Mouse (Mus musculus) forebrain, embryonic 10.5 days (tissue): Measurements from ENCODE around the gene Itga1. TPM values are rescaled to one million over a fixed set of nuclear protein-coding genes. Genes with fewer than 3 reads are reported as not detected.

Experiments used
- DNase-seq: peaks from one replicate; pipeline ENCODE4 v3.0.0-alpha.2; 2017; ENCODE audit warnings: low spot score; ENCODE audit errors: extremely low spot score
- H3K27ac ChIP-seq: fragments of 300-500 bp; sonication (generic); 2 replicates; pipeline ENCODE4 v1.5.1; 2016; ENCODE audit warnings: mild to moderate bottlenecking
- H3K27me3 ChIP-seq: fragments of 300-500 bp; sonication (generic); 2 replicates; pipeline ENCODE4 v1.6.1; 2016; ENCODE audit warnings: mild to moderate bottlenecking; ENCODE audit not compliant: poor library complexity, severe bottlenecking
- H3K36me3 ChIP-seq: fragments of 300-500 bp; sonication (generic); replicated peaks from 2 replicates; pipeline ENCODE4 v1.6.1; 2016; ENCODE audit warnings: mild to moderate bottlenecking, moderate library complexity
- H3K4me1 ChIP-seq: fragments of 300-500 bp; sonication (generic); 2 replicates; pipeline ENCODE4 v1.6.1; 2016
- H3K4me3 ChIP-seq: fragments of 300-500 bp; sonication (generic); 2 replicates; pipeline ENCODE4 v1.5.1; 2016; ENCODE audit warnings: mild to moderate bottlenecking, moderate library complexity
- H3K9me3 ChIP-seq: fragments of 300-500 bp; sonication (generic); 2 replicates; pipeline ENCODE4 v1.6.1; 2016; ENCODE audit warnings: mild to moderate bottlenecking, moderate library complexity
- WGBS: fragments of 180-500 bp; shearing (Covaris S2); methylation state at CpG from one replicate; pipeline ENCODE4 v1.1.7; 2016; 5-methylcytosine and 5-hydroxymethylcytosine counted together
- polyA plus RNA-seq: library from polyadenylated mRNA; unstranded; fragments of >200 nt; fragmentation: Nextera tagmentation; extraction: Ambion mirVana; gene quantifications from 2 replicates; pipeline ENCODE4 v1.2.1, GENCODE M21; 2016

Itga1 gene
- polyA plus RNA-seq, 1 experiment from 2014 or later, result 3.8 TPM

DNA sequence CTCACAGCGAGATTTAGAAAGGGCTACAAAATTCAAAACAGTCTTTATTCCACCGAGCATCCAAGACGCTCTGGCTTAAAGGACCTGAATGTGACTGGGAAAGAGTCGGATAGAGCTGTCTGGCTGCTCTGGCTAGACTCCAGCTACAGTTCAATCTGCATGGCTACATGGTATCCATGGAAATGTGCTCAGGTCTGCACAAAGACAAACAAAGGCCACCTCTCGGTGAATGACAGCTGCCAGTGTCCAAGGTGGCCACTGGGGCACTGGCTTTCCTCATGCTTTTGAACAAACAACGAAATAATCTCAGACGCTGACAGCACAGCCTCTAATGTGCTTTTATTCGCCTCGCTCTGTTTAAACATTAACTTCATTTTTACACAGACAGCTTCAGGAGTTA, 178.4 kb downstream of the Itga1 start:
- H3K9me3 ChIP-seq, result peaks cover 3% of the 10 kb centered on the region
- H3K36me3 ChIP-seq, result no peaks in the 10 kb centered on the region
- H3K27me3 ChIP-seq, result no peaks in the 10 kb centered on the region; the same call in 1 of the 2 replicates
- H3K4me1 ChIP-seq, result peaks cover 22% of the 10 kb centered on the region
- peak; percentile 71 for DNase-seq
- 26% methylated on average over 9 of the region's 9 CpGs for WGBS
- H3K27ac ChIP-seq, result peak overlapping the region; percentile 81
- H3K4me3 ChIP-seq, result peak overlapping the region; percentile 14; the same call in 1 of the 2 replicates

DNA sequence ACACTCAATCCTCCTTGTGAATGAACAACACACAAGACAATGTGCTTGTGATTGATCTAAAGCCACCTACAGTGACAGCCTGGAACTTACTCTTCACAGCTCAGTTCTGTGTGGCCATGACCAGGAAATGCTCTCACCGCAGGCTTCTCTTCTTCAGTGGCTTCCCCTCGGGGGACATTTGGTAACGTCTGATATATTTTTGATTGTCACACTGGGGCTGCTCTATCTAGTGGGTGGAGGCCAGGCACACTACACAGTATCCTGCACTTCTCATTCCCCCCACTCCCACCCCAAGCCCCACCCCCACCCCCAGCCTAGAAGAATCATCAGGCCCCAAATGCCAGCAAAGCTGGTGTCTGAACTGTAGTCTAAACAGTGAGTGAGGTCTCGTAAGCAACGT, 186.0 kb downstream of the Itga1 start:
- DNase-seq, result no peak
- Histone ChIP-seq H3K27me3 (no peaks in the 10 kb centered on the region), H3K36me3 (no peaks in the 10 kb centered on the region), H3K27ac (no peak overlapping the region), H3K9me3 (peaks cover 3% of the 10 kb centered on the region), H3K4me1 (no peaks in the 10 kb centered on the region), H3K4me3 (no peak overlapping the region)
- WGBS, result 82% methylated on average over 5 of the region's 5 CpGs

GRCm38 (mm10) chr13:114914963-114915362, 186.8 kb downstream of the Itga1 start:
- H3K36me3 ChIP-seq, result no peaks in the 10 kb centered on the region
- no peak overlapping the region for H3K27ac ChIP-seq
- H3K4me1 ChIP-seq, result no peaks in the 10 kb centered on the region
- 90% methylated on average over 4 of the region's 4 CpGs for WGBS
- no peaks in the 10 kb centered on the region for H3K27me3 ChIP-seq
- peaks cover under 1% of the 10 kb centered on the region for H3K9me3 ChIP-seq
- no peak for DNase-seq
- H3K4me3 ChIP-seq, result no peak overlapping the region

DNA sequence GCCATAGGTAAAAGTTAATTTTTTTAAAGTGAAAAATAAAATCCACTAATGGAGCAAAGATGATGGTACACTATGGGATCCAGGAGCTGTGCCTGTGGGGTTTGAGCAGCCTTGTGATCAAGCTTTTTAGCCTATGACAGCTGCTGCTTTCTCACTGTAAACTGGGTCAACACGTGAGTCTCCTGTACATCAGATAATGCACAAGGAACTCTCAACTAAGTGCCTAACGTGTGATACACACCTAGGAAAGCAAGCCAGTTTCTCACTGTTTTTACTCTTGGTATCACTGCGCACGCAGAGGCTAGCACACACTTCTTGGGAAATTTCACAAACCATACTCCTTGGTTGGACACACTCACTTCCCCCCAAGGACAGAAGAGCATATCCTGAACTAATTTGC, 187.2 kb downstream of the Itga1 start:
- no peak overlapping the region for H3K4me3 ChIP-seq
- no peak for DNase-seq
- 93% methylated on average over 4 of the region's 4 CpGs for WGBS

GRCm38 (mm10) chr13:114910629-114911028, 191.1 kb downstream of the Itga1 start:
- Histone ChIP-seq H3K4me1 (no peaks in the 10 kb centered on the region), H3K9me3 (no peaks in the 10 kb centered on the region), H3K36me3 (no peaks in the 10 kb centered on the region), H3K27me3 (no peaks in the 10 kb centered on the region), H3K4me3 (no peak overlapping the region), H3K27ac (no peak overlapping the region)
- WGBS, result 82% methylated on average over 9 of the region's 9 CpGs
- DNase-seq, result no peak

More for the DNA sequence above, 187.2 kb downstream of the Itga1 start:
- Histone ChIP-seq H3K27ac (no peak overlapping the region), H3K4me1 (no peaks in the 10 kb centered on the region), H3K9me3 (no peaks in the 10 kb centered on the region), H3K27me3 (no peaks in the 10 kb centered on the region), H3K36me3 (no peaks in the 10 kb centered on the region)

- no peaks in the 10 kb centered on the region for H3K36me3 ChIP-seq
- no peak overlapping the region for H3K27ac ChIP-seq
- H3K4me3 ChIP-seq, result no peak overlapping the region
- H3K27me3 ChIP-seq, result no peaks in the 10 kb centered on the region
- no peaks in the 10 kb centered on the region for H3K9me3 ChIP-seq
- 93% methylated on average over 5 of the region's 5 CpGs for WGBS
- no peak for DNase-seq
- H3K4me1 ChIP-seq, result no peaks in the 10 kb centered on the region
These were observed 192.2 kb downstream of the Itga1 start for GRCm38 (mm10) chr13:114909514-114909913.

- H3K4me3 ChIP-seq, result no peak overlapping the region
- no peaks in the 10 kb centered on the region for H3K9me3 ChIP-seq
- no peaks in the 10 kb centered on the region for H3K4me1 ChIP-seq
- DNase-seq, result no peak
- H3K36me3 ChIP-seq, result no peaks in the 10 kb centered on the region
- 88% methylated on average over 4 of the region's 4 CpGs for WGBS
- H3K27me3 ChIP-seq, result no peaks in the 10 kb centered on the region
- H3K27ac ChIP-seq, result no peak overlapping the region
These were observed 193.9 kb downstream of the Itga1 start for GRCm38 (mm10) chr13:114907876-114908275.

Other genes starting within 250 kb of the Itga1 start
- 1.2 and 1.6 TPM in 2 replicates for gene Itga2, start 169.9 kb downstream of the Itga1 start, polyA plus RNA-seq
- gene Pelo, start 11.8 kb downstream of the Itga1 start, polyA plus RNA-seq, result 5.1 and 6.4 TPM in 2 replicates
- 1.7 and 2.0 TPM in 2 replicates for gene Gm49395, start within 50 bp of the Itga1 start, polyA plus RNA-seq